Mouse (Mus musculus): ENCODE data around the gene Kcnc4.

GRCm38 (mm10) chr3:107454280-107454679 is 5.1 kb downstream of the Kcnc4 start:
- TF ChIP-seq CTCF (IDR thresholded peaks at IDR 0.05), result no peak
- TF ChIP-seq POLR2A (IDR thresholded peaks at IDR 0.05; ENCODE audit: insufficient read depth, low read depth, low read length), result no peak

Data from heart, adult 2 months (tissue).